Mouse (Mus musculus) midbrain, embryonic 11.5 days (tissue): ENCODE measurements around the gene Tbx15. TPM values are rescaled to one million over a fixed set of nuclear protein-coding genes. Genes with fewer than 3 reads are reported as not detected.
A peak's percentile ranks its signal among the peaks of the same experiment; 100 is the strongest.

Experiments
- ATAC-seq: fragments of 200-750 bp; cut with Nextera tagmentation; 2 replicates; pipeline ENCODE4 v1.8.0; 2017; ENCODE audit warnings: moderate TSS enrichment, moderate library complexity; ENCODE audit not compliant: low FRiP score
- DNase-seq: peaks from one replicate; pipeline ENCODE4 v3.0.0; 2015; ENCODE audit warnings: low spot score; ENCODE audit errors: missing footprints
- H3K27ac ChIP-seq: fragments of 300-500 bp; sonication (generic); 2 replicates; pipeline ENCODE4 v1.5.1; 2014; ENCODE audit warnings: low read depth, low read length
- H3K27me3 ChIP-seq: fragments of 300-500 bp; sonication (generic); 2 replicates; pipeline ENCODE4 v1.6.1; 2014; ENCODE audit warnings: mild to moderate bottlenecking, low read length, moderate library complexity, mixed read lengths; ENCODE audit not compliant: control insufficient read depth, insufficient read depth
- H3K36me3 ChIP-seq: fragments of 300-500 bp; sonication (generic); 2 replicates; pipeline ENCODE4 v1.6.1; 2014; ENCODE audit warnings: mild to moderate bottlenecking, low read length, moderate library complexity, mixed read lengths; ENCODE audit not compliant: control insufficient read depth, insufficient read depth
- H3K4me1 ChIP-seq: fragments of 300-500 bp; sonication (generic); 2 replicates; pipeline ENCODE4 v1.6.1; 2014; ENCODE audit warnings: low read length; ENCODE audit not compliant: control insufficient read depth, insufficient read depth
- H3K4me2 ChIP-seq: fragments of 300-500 bp; sonication (generic); 2 replicates; pipeline ENCODE4 v1.6.1; 2014; ENCODE audit warnings: mild to moderate bottlenecking, moderate library complexity
- H3K4me3 ChIP-seq: fragments of 300-500 bp; sonication (generic); 2 replicates; pipeline ENCODE4 v1.5.1; 2014; ENCODE audit warnings: low read depth, low read length
- H3K9ac ChIP-seq: fragments of 300-500 bp; sonication (generic); 2 replicates; pipeline ENCODE4 v1.6.1; 2014; ENCODE audit warnings: low read length
- H3K9me3 ChIP-seq: fragments of 300-500 bp; sonication (generic); 2 replicates; pipeline ENCODE4 v1.6.1; 2016; ENCODE audit warnings: low read length; ENCODE audit not compliant: control insufficient read depth
- WGBS: fragments of 180-500 bp; shearing (Covaris S2); extraction: QIAGEN DNeasy Blood & Tissue Kit; methylation state at CpG from one replicate; pipeline ENCODE4 v1.1.7; 2014; 5-methylcytosine and 5-hydroxymethylcytosine counted together
- polyA plus RNA-seq: library from polyadenylated mRNA; unstranded; fragments of >200 nt; fragmentation: Nextera tagmentation; extraction: Ambion mirVana; gene quantifications from 2 replicates; pipeline ENCODE4 v1.2.1, GENCODE M21; 2014

Gene Tbx15
- polyA plus RNA-seq, 1 experiment from 2014 or later: 1.6 TPM

GRCm38 (mm10) chr3:99260395-99260794, 20.2 kb downstream of the Tbx15 start:
- 32% methylated on average over 2 of the region's 2 CpGs for WGBS
- peaks cover 90% of the 10 kb centered on the region for H3K27me3 ChIP-seq
- no peak for ATAC-seq
- no peak overlapping the region for H3K4me2 ChIP-seq
- H3K27ac ChIP-seq: no peak overlapping the region
- no peaks in the 10 kb centered on the region for H3K36me3 ChIP-seq
- H3K4me1 ChIP-seq: peaks cover 2% of the 10 kb centered on the region; the same call in 1 of the 2 replicates
- H3K9me3 ChIP-seq: no peaks in the 10 kb centered on the region
- DNase-seq: peak; percentile 87
- H3K4me3 ChIP-seq: no peak overlapping the region
- H3K9ac ChIP-seq: no peak overlapping the region

GRCm38 (mm10) chr3:99261371-99261791, 21.2 kb downstream of the Tbx15 start:
- Histone ChIP-seq H3K9ac (no peak overlapping the region), H3K27ac (no peak overlapping the region), H3K36me3 (no peaks in the 10 kb centered on the region), H3K27me3 (peaks cover 83% of the 10 kb centered on the region), H3K9me3 (no peaks in the 10 kb centered on the region), H3K4me3 (no peak overlapping the region), H3K4me2 (no peak overlapping the region), H3K4me1 (peaks cover 2% of the 10 kb centered on the region; the same call in 1 of the 2 replicates)
- DNase-seq: peak; percentile 96
- ATAC-seq: no peak
- 2% methylated on average over 18 of the region's 18 CpGs for WGBS

GRCm38 (mm10) chr3:99261986-99262385, 21.8 kb downstream of the Tbx15 start:
- Histone ChIP-seq H3K27ac (no peak overlapping the region), H3K4me1 (peaks cover under 1% of the 10 kb centered on the region; the same call in 1 of the 2 replicates), H3K4me3 (no peak overlapping the region), H3K4me2 (no peak overlapping the region), H3K36me3 (no peaks in the 10 kb centered on the region), H3K9me3 (no peaks in the 10 kb centered on the region), H3K9ac (no peak overlapping the region), H3K27me3 (peaks cover 77% of the 10 kb centered on the region)
- ATAC-seq: peak; percentile 23; the same call in 1 of the 2 replicates
- DNase-seq: peak; percentile 92
- 1% methylated on average over 2 of the region's 2 CpGs for WGBS

- no peak overlapping the region for H3K27ac ChIP-seq
- 17% methylated on average over 9 of the region's 9 CpGs for WGBS
Measured at GRCm38 (mm10) chr3:99263471-99263903, 23.3 kb downstream of the Tbx15 start.

GRCm38 (mm10) chr3:99264695-99265094, 24.5 kb downstream of the Tbx15 start:
- DNase-seq (peak; percentile 86), ATAC-seq (no peak)
- Histone ChIP-seq H3K27ac (no peak overlapping the region), H3K9ac (no peak overlapping the region), H3K36me3 (no peaks in the 10 kb centered on the region), H3K4me3 (no peak overlapping the region), H3K9me3 (no peaks in the 10 kb centered on the region), H3K4me2 (no peak overlapping the region), H3K27me3 (peaks cover 51% of the 10 kb centered on the region), H3K4me1 (no peaks in the 10 kb centered on the region)
- 25% methylated on average over 7 of the region's 7 CpGs for WGBS

More at GRCm38 (mm10) chr3:99263471-99263903, 23.3 kb downstream of the Tbx15 start:
- Histone ChIP-seq H3K4me1 (no peaks in the 10 kb centered on the region), H3K9me3 (no peaks in the 10 kb centered on the region), H3K4me3 (no peak overlapping the region), H3K4me2 (no peak overlapping the region), H3K36me3 (no peaks in the 10 kb centered on the region), H3K27me3 (peaks cover 63% of the 10 kb centered on the region), H3K9ac (no peak overlapping the region)
- ATAC-seq (no peak), DNase-seq (peak; percentile 86)

GRCm38 (mm10) chr3:99266752-99267303, 26.6 kb downstream of the Tbx15 start:
- H3K9ac ChIP-seq: no peak overlapping the region
- H3K4me3 ChIP-seq: no peak overlapping the region
- ATAC-seq (no peak), DNase-seq (peak; percentile 84)
- H3K4me1 ChIP-seq: no peaks in the 10 kb centered on the region
- H3K27ac ChIP-seq: no peak overlapping the region
- WGBS: 33% methylated on average over 10 of the region's 10 CpGs
- peaks cover 34% of the 10 kb centered on the region for H3K27me3 ChIP-seq
- H3K4me2 ChIP-seq: no peak overlapping the region
- H3K36me3 ChIP-seq: no peaks in the 10 kb centered on the region
- no peaks in the 10 kb centered on the region for H3K9me3 ChIP-seq

GRCm38 (mm10) chr3:99277973-99278580, 37.9 kb downstream of the Tbx15 start:
- H3K4me3 ChIP-seq: no peak overlapping the region
- no peak for ATAC-seq
- H3K27ac ChIP-seq: no peak overlapping the region
- H3K9ac ChIP-seq: no peak overlapping the region
- WGBS: 50% methylated on average over 12 of the region's 12 CpGs
- peak; percentile 69 for DNase-seq
- H3K27me3 ChIP-seq: no peaks in the 10 kb centered on the region
- H3K36me3 ChIP-seq: no peaks in the 10 kb centered on the region
- no peaks in the 10 kb centered on the region for H3K9me3 ChIP-seq
- H3K4me1 ChIP-seq: no peaks in the 10 kb centered on the region; the same call in 1 of the 2 replicates
- no peak overlapping the region for H3K4me2 ChIP-seq

- Histone ChIP-seq H3K9ac (no peak overlapping the region), H3K4me2 (no peak overlapping the region), H3K27ac (no peak overlapping the region), H3K4me3 (no peak overlapping the region), H3K4me1 (no peaks in the 10 kb centered on the region; the same call in 1 of the 2 replicates), H3K9me3 (no peaks in the 10 kb centered on the region), H3K27me3 (no peaks in the 10 kb centered on the region), H3K36me3 (no peaks in the 10 kb centered on the region)
- peak; percentile 17 for DNase-seq
- WGBS: 95% methylated on average over 3 of the region's 3 CpGs
- no peak for ATAC-seq
Measured at GRCm38 (mm10) chr3:99279718-99280117, 39.5 kb downstream of the Tbx15 start.

GRCm38 (mm10) chr3:99281453-99281852, 41.3 kb downstream of the Tbx15 start:
- no peaks in the 10 kb centered on the region for H3K9me3 ChIP-seq
- peak; percentile 28 for DNase-seq
- no peak for ATAC-seq
- 75% methylated on average over 4 of the region's 4 CpGs for WGBS
- H3K27ac ChIP-seq: no peak overlapping the region
- H3K9ac ChIP-seq: no peak overlapping the region
- H3K4me2 ChIP-seq: no peak overlapping the region
- no peaks in the 10 kb centered on the region for H3K36me3 ChIP-seq
- no peaks in the 10 kb centered on the region; the same call in 1 of the 2 replicates for H3K4me1 ChIP-seq
- no peaks in the 10 kb centered on the region for H3K27me3 ChIP-seq
- no peak overlapping the region for H3K4me3 ChIP-seq
